Mouse (Mus musculus) midbrain, embryonic 15.5 days (tissue): ENCODE results near the gene Pacsin1. TPM values are rescaled to one million over a fixed set of nuclear protein-coding genes. Genes with fewer than 3 reads are reported as not detected.
A peak's percentile ranks its signal among the peaks of the same experiment; 100 is the strongest.

Experiments
- ATAC-seq: fragments of 200-750 bp; cut with Nextera tagmentation; replicated peaks from 2 replicates; pipeline ENCODE4 v1.8.0; 2017; ENCODE audit warnings: moderate TSS enrichment
- H3K27ac ChIP-seq: fragments of 300-500 bp; sonication (generic); 2 replicates; pipeline ENCODE4 v1.5.1; 2015; ENCODE audit warnings: mild to moderate bottlenecking, inconsistent platforms
- H3K27me3 ChIP-seq: fragments of 300-500 bp; sonication (generic); replicated peaks from 2 replicates; pipeline ENCODE4 v1.6.1; 2015; ENCODE audit warnings: inconsistent platforms
- H3K36me3 ChIP-seq: fragments of 300-500 bp; sonication (generic); replicated peaks from 2 replicates; pipeline ENCODE4 v1.6.1; 2015; ENCODE audit warnings: inconsistent platforms
- H3K4me1 ChIP-seq: fragments of 300-500 bp; sonication (generic); 2 replicates; pipeline ENCODE4 v1.6.1; 2015; ENCODE audit warnings: inconsistent platforms
- H3K4me2 ChIP-seq: fragments of 300-500 bp; sonication (generic); 2 replicates; pipeline ENCODE4 v1.6.1; 2015; ENCODE audit warnings: inconsistent platforms, mild to moderate bottlenecking, moderate library complexity
- H3K4me3 ChIP-seq: fragments of 300-500 bp; sonication (generic); 2 replicates; pipeline ENCODE4 v1.5.1; 2015; ENCODE audit warnings: mild to moderate bottlenecking, inconsistent platforms
- H3K9ac ChIP-seq: fragments of 300-500 bp; sonication (generic); 2 replicates; pipeline ENCODE4 v1.6.1; 2015; ENCODE audit warnings: mild to moderate bottlenecking, inconsistent platforms
- H3K9me3 ChIP-seq: fragments of 300-500 bp; sonication (generic); 2 replicates; pipeline ENCODE4 v1.6.1; 2016; ENCODE audit warnings: inconsistent platforms
- WGBS: fragments of 180-500 bp; shearing (Covaris S2); methylation state at CpG from one replicate; pipeline ENCODE4 v1.1.7; 2015; ENCODE audit warnings: mixed read lengths; 5-methylcytosine and 5-hydroxymethylcytosine counted together
- polyA plus RNA-seq: library from polyadenylated mRNA; unstranded; fragments of >200 nt; fragmentation: Nextera tagmentation; extraction: Ambion mirVana; gene quantifications from 2 replicates; pipeline ENCODE4 v1.2.1, GENCODE M21; 2015

Gene Pacsin1
- polyA plus RNA-seq, 1 experiment from 2014 or later, result 55.5 TPM

DNA sequence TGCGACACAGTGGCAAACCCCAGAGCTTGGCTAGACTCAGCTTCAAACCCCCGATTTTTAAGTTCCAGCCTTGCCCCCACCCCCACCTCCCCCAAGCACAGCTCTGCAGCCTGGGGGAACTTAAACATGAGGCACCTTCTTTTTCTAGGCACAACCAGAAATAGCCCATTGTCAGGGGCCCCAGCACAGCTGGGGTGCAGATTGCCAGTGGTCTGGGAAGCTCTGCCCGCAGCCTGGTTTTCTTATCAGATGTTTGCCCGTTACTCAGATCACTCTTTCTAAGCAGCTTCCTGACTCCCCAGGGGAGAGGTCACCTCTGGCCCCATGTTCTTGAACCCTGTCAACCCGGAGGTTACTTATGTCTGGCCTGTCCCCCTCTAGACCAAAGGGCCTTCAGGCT, 1.1 kb downstream of the Pacsin1 start:
- Histone ChIP-seq H3K9ac (peak overlapping the region; percentile 82), H3K9me3 (no peaks in the 10 kb centered on the region), H3K27me3 (no peaks in the 10 kb centered on the region), H3K4me3 (peak overlapping the region; percentile 83), H3K4me2 (peak overlapping the region; percentile 85), H3K4me1 (peaks cover 23% of the 10 kb centered on the region), H3K27ac (no peak overlapping the region), H3K36me3 (no peaks in the 10 kb centered on the region)
- ATAC-seq, result no peak
- WGBS, result 23% methylated on average over 5 of the region's 5 CpGs

DNA sequence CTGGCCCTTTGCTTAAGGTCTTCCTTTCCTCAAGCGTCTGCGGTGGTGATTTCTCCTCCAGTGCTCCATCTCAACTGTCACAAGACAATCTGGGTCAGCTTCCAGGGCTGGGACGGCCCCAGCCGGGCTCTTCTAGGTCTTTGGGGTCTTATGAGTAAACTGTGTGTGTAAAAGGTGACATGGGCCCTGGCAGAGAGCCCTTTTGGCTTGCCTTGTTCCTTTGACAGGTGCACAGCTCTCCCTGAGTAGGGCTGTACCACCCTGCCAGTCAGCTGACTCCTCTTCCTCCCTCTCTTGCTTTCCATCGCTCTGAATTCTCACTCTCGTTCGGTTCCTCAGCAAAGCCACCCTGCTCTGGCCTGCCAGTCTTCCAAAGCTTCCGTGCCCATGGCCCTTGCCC, 1.8 kb downstream of the Pacsin1 start:
- Histone ChIP-seq H3K9ac (no peak overlapping the region), H3K4me3 (no peak overlapping the region), H3K27ac (no peak overlapping the region), H3K36me3 (no peaks in the 10 kb centered on the region), H3K4me2 (peak overlapping the region; percentile 85; the same call in 1 of the 2 replicates), H3K9me3 (no peaks in the 10 kb centered on the region), H3K4me1 (peaks cover 23% of the 10 kb centered on the region), H3K27me3 (no peaks in the 10 kb centered on the region)
- 75% methylated on average over 8 of the region's 8 CpGs for WGBS
- ATAC-seq, result no peak

DNA sequence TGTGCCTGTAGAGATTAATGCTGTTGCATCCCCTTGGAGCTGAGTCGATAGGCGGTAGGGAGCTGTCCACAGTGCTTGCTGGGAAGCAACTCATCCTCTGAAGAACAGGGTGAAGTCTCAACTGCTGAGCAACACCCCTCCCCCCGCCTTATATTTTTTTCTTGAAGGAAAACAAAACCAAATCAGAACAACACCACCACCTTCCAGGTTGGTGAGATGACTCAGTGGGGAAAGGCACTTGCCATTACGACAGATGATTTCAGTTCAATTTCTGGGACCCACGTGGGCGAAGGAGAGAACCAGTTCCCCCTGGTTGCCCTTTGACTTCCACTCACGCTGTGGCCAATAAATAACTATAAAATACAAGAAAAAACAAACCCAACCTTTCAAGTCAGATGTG, 3.5 kb downstream of the Pacsin1 start:
- Histone ChIP-seq H3K27ac (no peak overlapping the region), H3K9ac (no peak overlapping the region), H3K4me3 (no peak overlapping the region), H3K27me3 (no peaks in the 10 kb centered on the region), H3K9me3 (no peaks in the 10 kb centered on the region), H3K4me1 (peaks cover 23% of the 10 kb centered on the region), H3K4me2 (no peak overlapping the region), H3K36me3 (no peaks in the 10 kb centered on the region)
- no peak for ATAC-seq
- WGBS, result 77% methylated on average over 7 of the region's 7 CpGs

DNA sequence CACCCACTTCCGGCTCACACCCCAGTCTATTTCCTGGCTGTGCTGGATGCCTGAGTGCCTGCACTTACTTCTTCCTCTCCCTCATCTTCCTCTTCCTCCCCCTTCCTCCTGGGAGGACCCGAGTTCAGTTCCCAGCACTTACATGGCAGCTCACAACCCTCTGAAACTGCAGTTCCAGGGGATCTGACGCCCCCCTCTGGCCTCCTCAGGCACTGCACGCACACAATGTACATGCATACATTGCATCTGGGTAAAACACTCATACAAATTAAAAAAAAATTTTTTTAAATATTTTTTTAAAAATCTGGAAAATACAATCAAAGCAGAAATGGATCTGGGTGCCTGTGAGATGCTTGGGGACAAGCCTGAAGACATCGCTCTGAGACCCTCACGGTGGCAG, 16.4 kb downstream of the Pacsin1 start:
- Histone ChIP-seq H3K27ac (no peak overlapping the region), H3K4me3 (no peak overlapping the region), H3K9me3 (no peaks in the 10 kb centered on the region), H3K27me3 (no peaks in the 10 kb centered on the region), H3K9ac (no peak overlapping the region), H3K4me1 (peaks cover 6% of the 10 kb centered on the region), H3K4me2 (no peak overlapping the region), H3K36me3 (no peaks in the 10 kb centered on the region)
- WGBS, result 80% methylated on average over 6 of the region's 6 CpGs
- no peak for ATAC-seq

DNA sequence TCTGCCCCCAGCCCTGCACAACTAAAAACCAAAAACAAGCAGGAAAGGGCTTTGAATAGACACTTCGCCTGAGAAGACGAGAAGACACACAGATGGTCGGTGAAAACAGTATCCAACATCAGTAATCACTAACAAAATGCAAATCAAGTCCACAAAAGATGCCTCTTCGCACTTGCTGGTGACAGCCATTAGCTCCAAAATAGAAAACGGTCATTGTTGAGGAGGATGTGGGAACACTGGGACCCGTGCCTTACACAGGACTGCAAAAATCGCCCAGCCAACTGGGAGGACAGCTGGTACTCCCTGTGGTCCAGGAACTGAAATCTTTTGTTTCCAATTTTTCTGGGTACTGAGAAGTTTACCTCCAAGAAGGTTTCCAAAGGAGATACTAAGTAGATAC, 18.6 kb downstream of the Pacsin1 start:
- no peak overlapping the region for H3K4me2 ChIP-seq
- no peaks in the 10 kb centered on the region for H3K9me3 ChIP-seq
- H3K27me3 ChIP-seq, result no peaks in the 10 kb centered on the region
- no peak for ATAC-seq
- 64% methylated on average over 7 of the region's 7 CpGs for WGBS
- no peak overlapping the region for H3K4me3 ChIP-seq
- H3K4me1 ChIP-seq, result peaks cover 12% of the 10 kb centered on the region
- no peak overlapping the region for H3K9ac ChIP-seq
- no peaks in the 10 kb centered on the region for H3K36me3 ChIP-seq
- no peak overlapping the region for H3K27ac ChIP-seq

DNA sequence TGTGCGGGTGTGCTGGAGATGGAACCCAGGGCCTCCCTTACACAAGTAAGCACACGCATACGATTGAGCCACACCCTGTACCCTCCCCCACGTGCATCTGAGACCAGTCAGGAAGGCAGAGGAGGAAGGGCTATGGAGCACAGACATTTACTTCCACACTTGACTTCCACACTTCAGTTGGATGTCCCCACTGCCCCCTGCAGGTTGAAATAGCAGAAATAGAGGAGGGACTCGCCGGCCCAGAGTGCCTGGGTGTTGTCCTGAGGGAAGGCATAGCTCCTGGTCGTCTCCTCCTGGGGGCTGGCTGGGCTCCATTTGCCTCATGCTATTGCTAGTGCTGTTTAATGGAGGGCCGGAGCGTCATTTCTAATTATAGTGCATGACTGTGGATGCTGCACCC, 20.1 kb downstream of the Pacsin1 start:
- Histone ChIP-seq H3K27ac (no peak overlapping the region), H3K9ac (no peak overlapping the region), H3K4me1 (peaks cover 22% of the 10 kb centered on the region), H3K36me3 (no peaks in the 10 kb centered on the region), H3K27me3 (no peaks in the 10 kb centered on the region), H3K9me3 (no peaks in the 10 kb centered on the region), H3K4me2 (no peak overlapping the region), H3K4me3 (no peak overlapping the region)
- WGBS, result 75% methylated on average over 9 of the region's 9 CpGs
- no peak for ATAC-seq

DNA sequence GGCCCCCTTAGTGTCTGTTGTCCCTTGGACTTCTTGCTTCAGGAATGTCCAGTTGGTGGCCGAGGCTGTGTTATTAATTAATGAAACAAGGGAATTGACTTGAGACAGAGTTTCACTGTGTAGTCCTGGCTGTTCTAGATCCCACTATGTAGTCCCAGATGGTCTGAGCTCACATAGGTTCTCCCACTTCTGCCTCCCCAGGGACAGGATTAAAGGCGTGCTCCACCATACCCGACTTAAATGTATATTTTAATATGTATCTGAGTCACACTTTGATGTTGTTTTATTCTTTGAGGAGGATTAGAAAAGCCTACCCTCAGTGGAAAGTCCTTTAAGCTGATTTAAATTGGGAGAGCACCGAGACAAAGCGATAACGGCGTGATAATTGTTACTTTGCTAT, 21.0 kb downstream of the Pacsin1 start:
- no peak overlapping the region for H3K27ac ChIP-seq
- no peak for ATAC-seq

DNA sequence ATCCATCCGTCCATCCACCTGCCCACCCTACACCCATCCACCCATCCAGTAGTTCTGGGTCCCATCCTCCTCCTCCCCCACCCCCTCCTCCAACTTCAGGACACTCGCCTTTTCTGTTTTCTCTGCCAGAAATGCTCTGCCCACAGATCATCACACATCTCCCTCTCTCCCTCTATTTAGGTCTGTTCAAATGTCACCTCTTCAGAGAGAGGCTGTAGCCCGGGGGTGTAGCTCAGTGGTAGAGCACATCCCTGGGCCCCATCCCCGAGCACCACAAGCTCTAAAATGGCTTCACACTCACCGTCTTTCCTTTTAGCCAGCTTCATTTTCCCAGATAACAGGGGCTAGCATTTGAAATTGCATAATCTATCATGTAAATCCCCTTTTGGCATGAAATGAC, 22.4 kb downstream of the Pacsin1 start:
- H3K9me3 ChIP-seq, result no peaks in the 10 kb centered on the region
- H3K9ac ChIP-seq, result no peak overlapping the region
- no peak overlapping the region for H3K4me3 ChIP-seq
- H3K27me3 ChIP-seq, result no peaks in the 10 kb centered on the region
- H3K27ac ChIP-seq, result no peak overlapping the region
- 79% methylated on average over 5 of the region's 5 CpGs for WGBS
- no peak for ATAC-seq
- peaks cover 22% of the 10 kb centered on the region for H3K4me1 ChIP-seq
- no peak overlapping the region for H3K4me2 ChIP-seq
- H3K36me3 ChIP-seq, result no peaks in the 10 kb centered on the region

More for the DNA sequence above, 21.0 kb downstream of the Pacsin1 start:
- 36% methylated on average over 7 of the region's 7 CpGs for WGBS
- H3K9ac ChIP-seq, result no peak overlapping the region
- no peaks in the 10 kb centered on the region for H3K9me3 ChIP-seq
- H3K4me2 ChIP-seq, result no peak overlapping the region
- no peak overlapping the region for H3K4me3 ChIP-seq
- H3K4me1 ChIP-seq, result peaks cover 22% of the 10 kb centered on the region
- H3K27me3 ChIP-seq, result no peaks in the 10 kb centered on the region
- H3K36me3 ChIP-seq, result no peaks in the 10 kb centered on the region

DNA sequence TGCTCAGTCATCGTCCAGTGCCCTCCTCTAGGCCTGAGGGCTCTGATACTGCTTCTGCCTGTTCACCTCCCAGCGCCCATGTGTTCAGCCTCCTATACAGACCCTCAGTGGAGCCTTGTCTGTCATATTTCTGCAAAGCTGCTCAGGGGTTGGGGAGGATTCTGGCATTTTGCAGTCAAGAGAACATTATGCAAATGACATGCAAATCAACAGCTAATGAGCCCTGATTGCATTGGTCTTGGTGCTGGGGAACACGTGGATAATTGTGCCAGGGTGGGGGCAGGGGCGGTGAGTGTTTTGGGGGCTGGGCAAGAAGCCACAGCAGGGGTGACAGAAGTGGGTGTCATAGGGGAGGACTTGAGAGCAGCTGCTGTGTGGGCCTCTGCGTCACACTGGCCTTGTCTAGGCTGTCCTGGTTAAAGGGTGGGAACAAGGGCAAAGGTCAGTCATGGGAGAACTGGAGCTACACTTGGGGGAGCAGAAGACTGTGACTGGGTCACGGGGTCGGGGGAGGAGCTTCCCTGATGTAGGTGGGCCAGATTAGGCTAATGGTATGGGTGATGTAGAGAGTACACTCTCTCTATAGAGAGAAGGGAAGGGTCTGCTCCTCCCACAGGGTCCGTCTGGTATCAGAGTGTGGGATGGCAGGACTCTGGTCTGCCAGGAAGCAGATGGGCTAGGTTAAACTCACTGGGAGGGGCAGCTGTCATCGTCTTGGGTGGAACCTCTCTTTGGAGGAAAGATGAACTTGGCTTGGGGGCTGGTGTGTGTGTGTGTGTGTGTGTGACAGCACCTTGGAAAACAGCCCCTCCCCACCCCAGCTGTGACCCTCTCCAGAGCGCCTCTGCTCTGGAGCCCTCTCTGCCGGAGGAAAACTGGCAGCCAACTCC, 23.9 kb downstream of the Pacsin1 start:
- no peaks in the 10 kb centered on the region for H3K36me3 ChIP-seq
- H3K9me3 ChIP-seq, result no peaks in the 10 kb centered on the region
- peak; percentile 67 for ATAC-seq
- H3K4me3 ChIP-seq, result no peak overlapping the region
- no peak overlapping the region for H3K9ac ChIP-seq
- no peak overlapping the region for H3K4me2 ChIP-seq
- 37% methylated on average over 11 of the region's 11 CpGs for WGBS
- H3K27me3 ChIP-seq, result no peaks in the 10 kb centered on the region
- peaks cover 22% of the 10 kb centered on the region for H3K4me1 ChIP-seq
- peak overlapping the region; percentile 78 for H3K27ac ChIP-seq

DNA sequence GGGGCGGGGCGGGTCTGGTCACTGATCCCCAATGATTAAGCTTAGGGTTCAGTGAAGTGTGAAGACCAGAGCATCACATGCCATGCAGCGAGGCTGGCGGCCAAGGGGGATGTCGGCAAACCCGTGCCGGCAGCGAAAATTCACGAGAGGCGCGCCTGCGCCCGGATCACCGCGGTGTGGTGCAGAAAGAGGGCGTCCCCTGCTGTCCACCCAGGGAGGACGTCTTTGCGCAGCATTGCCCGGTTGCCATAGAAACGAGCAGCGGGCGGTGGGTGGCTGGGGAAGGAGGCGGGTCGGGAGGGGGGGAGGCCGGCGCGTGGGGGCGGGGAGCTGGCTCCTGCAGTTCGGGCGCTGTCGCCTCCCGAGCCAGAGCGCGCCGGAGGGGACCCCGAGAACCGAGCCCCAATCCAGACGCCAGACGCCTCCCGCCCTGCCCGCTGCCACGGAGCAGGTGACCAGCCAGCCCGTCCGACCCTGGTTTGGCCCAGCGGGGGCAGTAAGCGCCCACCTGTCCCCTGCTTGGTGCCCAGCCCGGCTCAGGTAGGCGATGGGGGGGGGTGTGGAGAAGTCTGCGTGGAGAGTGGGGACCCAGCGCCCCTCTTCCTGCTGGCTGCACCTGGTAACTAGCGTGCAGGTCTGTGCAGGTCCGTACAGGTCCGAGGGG, 29.7 kb downstream of the Pacsin1 start:
- ATAC-seq, result peak; percentile 73
- no peaks in the 10 kb centered on the region for H3K36me3 ChIP-seq
- no peaks in the 10 kb centered on the region for H3K9me3 ChIP-seq
- H3K4me2 ChIP-seq, result peak overlapping the region; percentile 86
- no peaks in the 10 kb centered on the region for H3K27me3 ChIP-seq
- H3K9ac ChIP-seq, result peak overlapping the region; percentile 71
- H3K27ac ChIP-seq, result peak overlapping the region; percentile 31; the same call in 1 of the 2 replicates
- WGBS, result under 1% methylated on average over 45 of the region's 53 CpGs
- H3K4me1 ChIP-seq, result peaks cover 27% of the 10 kb centered on the region
- H3K4me3 ChIP-seq, result peak overlapping the region; percentile 59

DNA sequence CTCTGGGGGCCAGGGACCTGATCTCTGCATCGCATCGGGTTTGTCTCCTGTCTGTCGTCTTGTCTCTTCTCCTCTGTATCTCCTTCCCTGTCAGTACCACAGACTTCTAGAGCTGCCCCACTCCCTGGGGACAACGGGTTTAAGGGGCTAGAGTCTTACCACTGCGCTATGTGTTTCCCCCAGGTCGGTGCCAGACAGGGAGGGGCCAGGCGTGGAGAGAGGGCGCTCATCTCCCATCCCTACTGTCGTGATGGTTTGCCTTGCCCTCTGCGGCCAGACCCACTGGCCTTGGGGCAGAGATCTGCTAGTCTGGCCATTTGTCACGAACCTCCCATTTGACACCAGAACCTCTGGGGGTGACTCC, 30.2 kb downstream of the Pacsin1 start:
- WGBS, result 0% methylated on average over 11 of the region's 11 CpGs
- Histone ChIP-seq H3K9ac (peak overlapping the region; percentile 71), H3K27me3 (no peaks in the 10 kb centered on the region), H3K4me1 (peaks cover 27% of the 10 kb centered on the region), H3K4me2 (peak overlapping the region; percentile 86), H3K9me3 (no peaks in the 10 kb centered on the region), H3K4me3 (peak overlapping the region; percentile 59), H3K36me3 (no peaks in the 10 kb centered on the region), H3K27ac (peak overlapping the region; percentile 31; the same call in 1 of the 2 replicates)
- ATAC-seq, result peak; percentile 51; the same call in 1 of the 2 replicates

DNA sequence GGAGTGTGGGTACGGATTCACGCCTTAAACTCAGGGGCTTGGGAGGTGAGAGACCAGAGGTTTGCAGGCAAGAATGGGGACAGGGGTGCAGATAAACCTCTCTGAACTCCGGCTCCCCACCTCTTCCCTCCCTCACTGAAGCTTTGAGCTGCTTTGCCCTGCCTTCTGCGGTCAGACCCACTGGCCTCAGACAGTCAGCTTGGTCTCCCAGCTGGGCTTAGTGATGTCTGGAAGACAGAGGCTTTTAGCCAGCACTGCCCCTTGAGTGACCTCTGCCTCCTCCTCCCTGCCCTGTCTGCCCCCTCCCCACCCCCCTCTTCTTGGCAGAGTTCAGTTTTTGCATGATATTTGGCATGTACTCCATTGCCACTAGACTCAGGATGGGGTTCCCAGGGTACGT, 31.1 kb downstream of the Pacsin1 start:
- peaks cover 27% of the 10 kb centered on the region for H3K4me1 ChIP-seq
- no peak overlapping the region for H3K27ac ChIP-seq
- no peaks in the 10 kb centered on the region for H3K9me3 ChIP-seq
- peak overlapping the region; percentile 71 for H3K9ac ChIP-seq
- H3K27me3 ChIP-seq, result no peaks in the 10 kb centered on the region
- peak overlapping the region; percentile 86 for H3K4me2 ChIP-seq
- H3K4me3 ChIP-seq, result peak overlapping the region; percentile 59
- no peak for ATAC-seq
- 38% methylated on average over 5 of the region's 5 CpGs for WGBS
- H3K36me3 ChIP-seq, result no peaks in the 10 kb centered on the region
